Mouse (Mus musculus) midbrain, embryonic 10.5 days (tissue): ENCODE results near the gene Ptch1. TPM values are rescaled to one million over a fixed set of nuclear protein-coding genes. Genes with fewer than 3 reads are reported as not detected.
A peak's percentile ranks its signal among the peaks of the same experiment; 100 is the strongest.

Source experiments
- DNase-seq: peaks from one replicate; pipeline ENCODE4 v3.0.0-alpha.2; 2017; ENCODE audit warnings: low spot score
- H3K27ac ChIP-seq: fragments of 300-500 bp; sonication (generic); replicated peaks from 2 replicates; pipeline ENCODE4 v1.5.1; 2016; ENCODE audit warnings: mild to moderate bottlenecking
- H3K27me3 ChIP-seq: fragments of 300-500 bp; sonication (generic); 2 replicates; pipeline ENCODE4 v1.6.1; 2016; ENCODE audit warnings: low read depth, mild to moderate bottlenecking; ENCODE audit not compliant: poor library complexity, severe bottlenecking
- H3K36me3 ChIP-seq: fragments of 300-500 bp; sonication (generic); 2 replicates; pipeline ENCODE4 v1.6.1; 2016; ENCODE audit warnings: mild to moderate bottlenecking, moderate library complexity
- H3K4me1 ChIP-seq: fragments of 300-500 bp; sonication (generic); 2 replicates; pipeline ENCODE4 v1.6.1; 2016
- H3K4me3 ChIP-seq: fragments of 300-500 bp; sonication (generic); 2 replicates; pipeline ENCODE4 v1.5.1; 2016; ENCODE audit warnings: mild to moderate bottlenecking, moderate library complexity
- H3K9me3 ChIP-seq: fragments of 300-500 bp; sonication (generic); replicated peaks from 2 replicates; pipeline ENCODE4 v1.6.1; 2016; ENCODE audit warnings: mild to moderate bottlenecking
- WGBS: fragments of 180-500 bp; shearing (Covaris S2); methylation state at CpG from one replicate; pipeline ENCODE4 v1.1.7; 2016; 5-methylcytosine and 5-hydroxymethylcytosine counted together
- polyA plus RNA-seq: library from polyadenylated mRNA; unstranded; fragments of >200 nt; fragmentation: Nextera tagmentation; extraction: Ambion mirVana; gene quantifications from 2 replicates; pipeline ENCODE4 v1.2.1, GENCODE M21; 2016

The Ptch1 gene
- polyA plus RNA-seq, result 30.9 and 31.6 TPM in 2 replicates

DNA sequence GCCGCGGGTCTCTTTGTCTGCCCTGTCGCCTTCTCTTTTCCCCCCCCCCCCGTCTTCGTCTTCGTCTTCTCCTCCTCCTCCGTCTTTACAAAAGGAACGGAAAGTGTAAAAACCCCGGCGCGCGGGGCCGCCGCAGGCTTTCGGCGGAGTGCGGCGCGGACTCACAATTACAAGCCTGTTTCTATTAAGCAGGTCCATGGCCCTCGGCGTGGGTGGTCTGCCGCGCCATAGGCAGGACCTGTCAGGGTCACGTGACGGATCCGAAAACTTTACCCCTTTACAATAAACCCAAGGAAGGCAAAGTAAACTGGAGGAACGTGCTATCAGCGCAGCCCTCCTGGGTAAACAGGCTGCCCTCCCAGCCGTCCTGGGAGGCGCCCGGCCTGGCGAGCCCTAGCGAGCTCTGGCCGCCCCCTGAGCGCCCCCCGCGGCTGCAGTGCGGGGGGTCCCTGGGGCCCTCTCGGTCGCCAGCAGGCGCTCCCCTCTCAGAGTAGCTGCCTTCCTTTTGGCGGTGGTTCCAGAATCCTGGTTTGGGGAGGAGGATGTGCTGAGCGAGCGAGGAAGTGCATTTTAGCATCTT, at the start of gene Ptch1:
Gene Ptch1, minus strand, starts transcription at position 343 of the 580 bp plus-strand sequence.
- H3K9me3 ChIP-seq, result no peaks in the 10 kb centered on the region
- peak within 1 kb of the TSS; percentile 100 for H3K4me3 ChIP-seq
- H3K27me3 ChIP-seq, result peaks cover 87% of the 10 kb centered on the region
- H3K27ac ChIP-seq, result peak within 1 kb of the TSS; percentile 99
- H3K4me1 ChIP-seq, result peaks cover 61% of the 10 kb centered on the region
- under 1% methylated on average over 43 of the region's 44 CpGs for WGBS
- peak; percentile 88 for DNase-seq
- no peaks in the 10 kb centered on the region for H3K36me3 ChIP-seq

GRCm38 (mm10) chr13:63621301-63621700, 47.9 kb upstream of the Ptch1 start:
- WGBS, result 86% methylated on average over 3 of the region's 3 CpGs
- Histone ChIP-seq H3K4me1 (peaks cover 9% of the 10 kb centered on the region), H3K4me3 (no peak overlapping the region), H3K27me3 (peaks cover 68% of the 10 kb centered on the region), H3K27ac (no peak overlapping the region), H3K36me3 (no peaks in the 10 kb centered on the region), H3K9me3 (no peaks in the 10 kb centered on the region)
- no peak for DNase-seq

DNA sequence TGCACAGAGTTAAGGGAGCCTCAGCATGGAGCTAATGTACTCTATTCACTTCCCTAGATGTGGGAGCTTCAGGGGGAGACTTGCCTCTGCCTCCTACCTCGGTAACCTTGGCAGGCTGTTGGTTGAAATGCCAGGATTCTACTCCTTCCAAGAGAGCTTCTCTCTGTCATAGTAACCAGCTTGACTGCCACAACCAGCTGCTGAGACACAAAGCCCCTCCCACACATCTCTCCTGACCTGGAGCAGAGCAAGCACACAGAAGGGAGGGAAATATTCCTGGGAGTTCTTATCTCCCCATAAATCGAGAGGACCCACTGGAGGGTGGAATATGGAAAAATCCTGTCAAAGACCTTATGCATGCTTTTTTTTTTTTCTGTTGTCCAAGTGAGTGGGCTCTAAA, 39.8 kb upstream of the Ptch1 start:
- no peak overlapping the region for H3K4me3 ChIP-seq
- H3K36me3 ChIP-seq, result no peaks in the 10 kb centered on the region
- peaks cover 37% of the 10 kb centered on the region for H3K4me1 ChIP-seq
- H3K27me3 ChIP-seq, result peaks cover 57% of the 10 kb centered on the region
- H3K9me3 ChIP-seq, result no peaks in the 10 kb centered on the region
- 71% methylated on average over 2 of the region's 2 CpGs for WGBS
- no peak overlapping the region for H3K27ac ChIP-seq
- DNase-seq, result no peak

DNA sequence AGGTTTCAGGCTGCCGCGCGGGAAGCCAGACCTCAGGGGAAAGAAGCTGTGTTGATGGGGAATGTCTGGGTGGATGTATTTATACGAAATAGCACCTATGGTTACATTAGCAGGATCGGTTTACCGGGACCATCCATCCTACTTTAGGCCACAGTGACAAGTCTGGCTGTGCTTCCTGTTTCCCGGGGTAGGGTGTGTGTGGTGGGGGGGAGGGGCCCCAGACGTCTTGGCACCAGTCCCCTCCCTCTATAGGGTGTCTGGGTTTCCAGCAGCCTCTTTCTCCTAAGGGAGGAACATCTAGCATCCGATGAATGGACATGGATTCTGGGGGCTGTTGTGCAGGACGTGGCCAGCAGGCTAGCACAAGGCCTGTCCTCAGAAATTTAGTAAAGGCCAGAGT, 36.3 kb upstream of the Ptch1 start:
- DNase-seq, result no peak
- H3K9me3 ChIP-seq, result no peaks in the 10 kb centered on the region
- 32% methylated on average over 10 of the region's 10 CpGs for WGBS
- H3K4me3 ChIP-seq, result no peak overlapping the region
- no peaks in the 10 kb centered on the region for H3K36me3 ChIP-seq
- peaks cover 29% of the 10 kb centered on the region for H3K4me1 ChIP-seq
- peaks cover 56% of the 10 kb centered on the region for H3K27me3 ChIP-seq
- 0 out of 2 replicates have a peak overlapping the region, but pooled peaks have one; percentile 49 for H3K27ac ChIP-seq

DNA sequence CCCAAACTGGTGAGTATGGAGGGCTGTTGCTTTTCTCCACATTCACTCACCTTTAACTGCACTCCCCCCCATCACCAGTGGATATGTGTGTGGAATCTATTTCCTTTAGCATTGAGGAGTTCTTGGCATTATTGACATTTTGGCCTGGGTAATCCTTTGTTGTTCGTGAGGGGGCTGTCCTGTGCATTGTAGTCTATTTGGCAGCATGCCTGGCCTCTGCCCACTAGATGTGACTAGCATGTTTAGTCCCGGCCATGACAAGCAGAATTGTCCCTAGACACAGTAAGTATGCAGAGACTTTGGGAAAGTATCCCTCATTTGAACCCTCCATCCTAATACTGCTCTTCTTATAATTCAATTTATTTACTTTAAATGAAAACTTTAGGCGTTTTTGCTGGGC, 24.2 kb upstream of the Ptch1 start:
- Histone ChIP-seq H3K4me3 (no peak overlapping the region), H3K4me1 (peaks cover 22% of the 10 kb centered on the region), H3K9me3 (no peaks in the 10 kb centered on the region), H3K27me3 (no peaks in the 10 kb centered on the region; the same call in 1 of the 2 replicates), H3K36me3 (no peaks in the 10 kb centered on the region), H3K27ac (no peak overlapping the region)
- WGBS, result 73% methylated on average over 3 of the region's 3 CpGs
- DNase-seq, result no peak

GRCm38 (mm10) chr13:63595869-63596268, 22.5 kb upstream of the Ptch1 start:
- WGBS, result 78% methylated on average over 7 of the region's 7 CpGs

GRCm38 (mm10) chr13:63593469-63594050, 20.2 kb upstream of the Ptch1 start:
- H3K27ac ChIP-seq, result peak overlapping the region; percentile 67

More at GRCm38 (mm10) chr13:63595869-63596268, 22.5 kb upstream of the Ptch1 start:
- peaks cover 28% of the 10 kb centered on the region for H3K4me1 ChIP-seq
- 0 out of 2 replicates have a peak, but pooled peaks cover 4% of the 10 kb centered on the region for H3K9me3 ChIP-seq
- H3K36me3 ChIP-seq, result no peaks in the 10 kb centered on the region
- H3K27ac ChIP-seq, result no peak overlapping the region
- no peak for DNase-seq
- no peak overlapping the region for H3K4me3 ChIP-seq
- no peaks in the 10 kb centered on the region for H3K27me3 ChIP-seq

DNA sequence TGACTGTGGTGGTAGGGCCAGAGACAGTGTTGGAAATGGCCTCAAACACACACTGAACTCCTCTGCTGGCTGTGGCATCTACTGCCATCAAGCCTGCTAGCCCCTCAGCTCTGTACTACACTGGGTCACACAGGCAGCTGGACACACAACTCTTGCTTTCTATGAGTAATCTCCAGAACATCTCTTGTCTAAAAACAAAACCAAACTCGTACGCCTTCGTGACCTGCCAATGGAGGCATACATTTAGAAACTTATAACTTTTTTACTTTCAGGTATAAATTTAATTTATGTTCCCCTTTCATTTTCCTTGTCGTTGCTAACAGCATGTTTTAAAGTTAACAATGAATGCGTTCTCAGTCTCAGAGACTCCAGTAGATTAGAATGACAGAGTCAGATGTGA, 19.4 kb upstream of the Ptch1 start:
- Histone ChIP-seq H3K4me1 (peaks cover 33% of the 10 kb centered on the region), H3K4me3 (no peak overlapping the region), H3K27me3 (no peaks in the 10 kb centered on the region), H3K27ac (peak overlapping the region; percentile 67), H3K9me3 (0 out of 2 replicates have a peak, but pooled peaks cover 4% of the 10 kb centered on the region), H3K36me3 (no peaks in the 10 kb centered on the region)
- DNase-seq, result no peak
- WGBS, result 85% methylated on average over 5 of the region's 5 CpGs

More at GRCm38 (mm10) chr13:63593469-63594050, 20.2 kb upstream of the Ptch1 start:
- DNase-seq, result no peak
- Histone ChIP-seq H3K27me3 (no peaks in the 10 kb centered on the region), H3K36me3 (no peaks in the 10 kb centered on the region), H3K9me3 (0 out of 2 replicates have a peak, but pooled peaks cover 4% of the 10 kb centered on the region), H3K4me1 (peaks cover 33% of the 10 kb centered on the region), H3K4me3 (no peak overlapping the region)
- 49% methylated on average over 13 of the region's 13 CpGs for WGBS

DNA sequence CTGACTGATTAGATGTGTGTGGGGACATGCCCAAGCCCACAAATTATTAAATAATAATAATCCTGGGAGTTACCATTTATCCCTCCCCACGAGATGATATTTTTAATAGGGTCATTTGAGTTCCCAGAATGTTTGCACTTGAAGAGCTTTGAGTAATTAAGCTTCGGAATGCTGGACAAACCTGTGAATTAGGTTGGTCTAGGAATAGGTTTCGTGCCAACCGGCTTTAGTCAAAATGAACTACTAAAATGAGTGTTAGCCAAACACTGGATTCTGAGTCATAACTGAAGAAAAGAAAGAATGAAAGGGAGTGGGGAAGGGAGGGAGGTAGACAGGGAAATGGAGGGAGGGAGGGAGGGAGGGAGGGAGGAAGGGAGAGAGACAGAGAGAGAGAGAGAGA, 1.2 kb upstream of the Ptch1 start:
- H3K27ac ChIP-seq, result no peak overlapping the region
- no peaks in the 10 kb centered on the region for H3K36me3 ChIP-seq
- peaks cover 49% of the 10 kb centered on the region for H3K4me1 ChIP-seq
- peaks cover 76% of the 10 kb centered on the region for H3K27me3 ChIP-seq
- WGBS, result 64% methylated on average over 4 of the region's 4 CpGs
- no peaks in the 10 kb centered on the region for H3K9me3 ChIP-seq
- no peak overlapping the region for H3K4me3 ChIP-seq
- DNase-seq, result no peak

DNA sequence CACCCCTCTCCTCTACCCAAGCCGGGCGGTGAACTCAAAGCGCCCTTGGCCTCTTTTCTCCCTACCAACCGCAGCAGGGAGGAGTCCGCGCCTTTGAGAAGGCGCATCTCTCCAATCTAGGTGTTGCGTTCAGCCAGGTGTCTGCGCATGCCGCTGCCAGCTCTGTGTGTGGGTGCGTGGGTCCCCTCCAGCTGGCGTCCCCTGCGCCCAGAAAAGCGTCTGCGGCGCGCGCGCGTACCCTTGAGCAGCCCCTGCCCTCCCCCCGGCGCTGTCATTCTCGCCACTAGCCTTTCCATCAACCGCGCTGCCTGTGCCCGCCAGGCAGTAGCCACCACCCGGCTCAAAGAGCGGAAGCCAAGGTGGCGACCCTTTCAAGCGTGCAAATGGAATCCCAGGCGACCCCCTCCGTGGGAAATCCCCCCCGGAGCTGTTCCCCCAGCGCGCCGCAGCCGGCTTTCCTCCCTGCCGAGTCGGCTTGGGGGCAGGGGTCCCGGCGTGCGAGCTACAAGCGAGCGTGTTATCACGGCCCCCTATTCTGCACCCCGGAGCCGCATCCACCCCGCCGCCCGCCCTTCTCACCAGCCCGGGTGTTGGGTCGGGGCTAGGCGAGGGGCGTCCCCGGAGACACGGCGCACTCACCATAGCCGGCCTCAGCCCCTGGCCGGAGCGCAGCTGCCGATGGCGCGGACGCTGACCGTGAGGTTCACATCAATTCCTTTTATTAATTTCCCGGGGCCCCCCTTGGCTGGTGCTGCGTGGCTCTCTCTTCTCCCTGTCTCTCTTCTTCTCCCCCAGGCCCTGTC, 744 bp downstream of the Ptch1 start:
- peak; percentile 73 for DNase-seq
- Histone ChIP-seq H3K27ac (peak overlapping the region; percentile 99), H3K9me3 (no peaks in the 10 kb centered on the region), H3K27me3 (peaks cover 87% of the 10 kb centered on the region), H3K4me3 (peak overlapping the region; percentile 100), H3K4me1 (peaks cover 68% of the 10 kb centered on the region), H3K36me3 (no peaks in the 10 kb centered on the region)
- under 1% methylated on average over 67 of the region's 67 CpGs for WGBS

GRCm38 (mm10) chr13:63572111-63572452, 1.3 kb downstream of the Ptch1 start:
- H3K27me3 ChIP-seq, result peaks cover 85% of the 10 kb centered on the region

DNA sequence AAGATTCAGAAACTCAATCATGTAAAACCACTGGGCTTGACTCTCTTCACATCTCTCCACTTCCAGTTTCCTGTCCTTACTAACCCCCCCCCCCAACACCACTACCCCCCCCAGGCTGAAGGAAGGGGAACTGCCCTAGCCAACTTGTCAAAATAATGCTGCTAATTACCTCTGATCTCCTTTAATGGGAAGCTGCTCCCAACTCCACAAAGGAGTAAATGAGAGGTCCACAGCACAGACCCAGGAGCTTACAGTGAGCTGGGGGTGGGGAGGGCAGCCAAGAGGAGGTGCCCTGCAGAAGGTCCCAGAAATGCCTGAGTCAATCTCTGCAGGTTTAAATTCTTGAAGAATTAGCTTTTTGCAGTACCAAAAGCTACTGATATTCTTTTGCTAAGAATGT, 2.9 kb downstream of the Ptch1 start:
- H3K27ac ChIP-seq, result peak overlapping the region; percentile 99
- H3K4me3 ChIP-seq, result peak overlapping the region; percentile 100
- H3K9me3 ChIP-seq, result no peaks in the 10 kb centered on the region
- H3K27me3 ChIP-seq, result peaks cover 69% of the 10 kb centered on the region
- H3K36me3 ChIP-seq, result no peaks in the 10 kb centered on the region
- no peak for DNase-seq
- H3K4me1 ChIP-seq, result peaks cover 79% of the 10 kb centered on the region

More at GRCm38 (mm10) chr13:63572111-63572452, 1.3 kb downstream of the Ptch1 start:
- no peak for DNase-seq
- Histone ChIP-seq H3K4me1 (peaks cover 70% of the 10 kb centered on the region), H3K27ac (peak overlapping the region; percentile 99), H3K4me3 (peak overlapping the region; percentile 100), H3K9me3 (no peaks in the 10 kb centered on the region), H3K36me3 (no peaks in the 10 kb centered on the region)
- WGBS, result under 1% methylated on average over 12 of the region's 12 CpGs

GRCm38 (mm10) chr13:63569396-63569756, 4.0 kb downstream of the Ptch1 start:
- Histone ChIP-seq H3K4me3 (peak overlapping the region; percentile 100), H3K27me3 (peaks cover 58% of the 10 kb centered on the region), H3K4me1 (peaks cover 78% of the 10 kb centered on the region), H3K9me3 (no peaks in the 10 kb centered on the region), H3K27ac (peak overlapping the region; percentile 99), H3K36me3 (peaks cover 2% of the 10 kb centered on the region; the same call in 1 of the 2 replicates)
- no peak for DNase-seq
- 5% methylated on average over 5 of the region's 5 CpGs for WGBS
